Mouse (Mus musculus) limb, embryonic 14.5 days (tissue): ENCODE results near the gene Gm11639. TPM values are rescaled to one million over a fixed set of nuclear protein-coding genes. Genes with fewer than 3 reads are reported as not detected.

Source experiments
- ATAC-seq: fragments of 200-750 bp; cut with Nextera tagmentation; 2 replicates; pipeline ENCODE4 v1.8.0; 2017; ENCODE audit warnings: low read depth, moderate number of reproducible peaks, moderate TSS enrichment; ENCODE audit not compliant: low FRiP score
- DNase-seq: peaks from one replicate; pipeline ENCODE4 v3.0.0-alpha.2; 2015; ENCODE audit warnings: low spot score
- H3K27ac ChIP-seq: fragments of 300-500 bp; sonication (generic); replicated peaks from 2 replicates; pipeline ENCODE4 v1.5.1; 2014; ENCODE audit warnings: low read depth, mild to moderate bottlenecking, low read length, moderate library complexity, mixed read lengths
- H3K27me3 ChIP-seq: fragments of 300-500 bp; sonication (generic); 2 replicates; pipeline ENCODE4 v1.6.1; 2014; ENCODE audit warnings: low read length, mixed read lengths; ENCODE audit not compliant: control insufficient read depth, insufficient read depth
- H3K36me3 ChIP-seq: fragments of 300-500 bp; sonication (generic); 2 replicates; pipeline ENCODE4 v1.6.1; 2014; ENCODE audit warnings: mild to moderate bottlenecking, low read length, moderate library complexity, mixed read lengths; ENCODE audit not compliant: control insufficient read depth, insufficient read depth
- H3K4me1 ChIP-seq: fragments of 300-500 bp; sonication (generic); 2 replicates; pipeline ENCODE4 v1.6.1; 2014; ENCODE audit warnings: antibody characterized with exemption, low read length, mixed read lengths; ENCODE audit not compliant: control insufficient read depth, insufficient read depth
- H3K4me2 ChIP-seq: fragments of 300-500 bp; sonication (generic); replicated peaks from 2 replicates; pipeline ENCODE4 v1.6.1; 2014; ENCODE audit warnings: low read depth, mild to moderate bottlenecking, low read length, moderate library complexity; ENCODE audit not compliant: severe bottlenecking
- H3K4me3 ChIP-seq: fragments of 300-500 bp; sonication (generic); replicated peaks from 2 replicates; pipeline ENCODE4 v1.5.1; 2014; ENCODE audit warnings: low read length
- H3K9ac ChIP-seq: fragments of 300-500 bp; sonication (generic); 2 replicates; pipeline ENCODE4 v1.6.1; 2014; ENCODE audit warnings: mild to moderate bottlenecking, low read depth, low read length, moderate library complexity; ENCODE audit not compliant: severe bottlenecking
- H3K9me3 ChIP-seq: fragments of 300-500 bp; sonication (generic); 2 replicates; pipeline ENCODE4 v1.6.1; 2016; ENCODE audit warnings: low read length; ENCODE audit not compliant: control insufficient read depth
- POLR2A ChIP-seq: fragments of 200-500 bp; IDR thresholded peaks from 2 replicates; pipeline ENCODE4 v1.8.0; 2012; ENCODE audit warnings: inconsistent platforms, mild to moderate bottlenecking, moderate library complexity, borderline replicate concordance; ENCODE audit not compliant: insufficient read depth, insufficient read length; ENCODE audit errors: extremely low read depth
- WGBS: fragments of 180-500 bp; shearing (Covaris S2); extraction: QIAGEN DNeasy Blood & Tissue Kit; methylation state at CpG from one replicate; pipeline ENCODE4 v1.1.7; 2014; 5-methylcytosine and 5-hydroxymethylcytosine counted together
- polyA plus RNA-seq, 2 experiments: library from polyadenylated mRNA; depleted of rRNA in 1 of 2; stranded (reverse) in 1 of 2; unstranded in 1 of 2; fragments of >200 nt; fragmentation: Nextera tagmentation in 1 of 2; extraction: Ambion mirVana in 1 of 2; gene quantifications; 2 replicates each; pipeline versions ENCODE4 v1.2.1 to v1.2.3; 2012 to 2014

Gene Gm11639
- polyA plus RNA-seq, 2 experiments: under 0.01 to 0.01 TPM

GRCm38 (mm10) chr11:104640894-104641293 lies 44.6 kb upstream of the Gm11639 start:
- Histone ChIP-seq H3K4me2 (no peak overlapping the region), H3K9me3 (no peaks in the 10 kb centered on the region), H3K36me3 (no peaks in the 10 kb centered on the region), H3K4me1 (no peaks in the 10 kb centered on the region), H3K27ac (no peak overlapping the region), H3K4me3 (no peak overlapping the region), H3K9ac (no peak overlapping the region), H3K27me3 (no peaks in the 10 kb centered on the region)
- TF ChIP-seq POLR2A: no peak
- DNase-seq (no peak), ATAC-seq (no peak)
- 79% methylated on average over 10 of the region's 10 CpGs for WGBS

DNA sequence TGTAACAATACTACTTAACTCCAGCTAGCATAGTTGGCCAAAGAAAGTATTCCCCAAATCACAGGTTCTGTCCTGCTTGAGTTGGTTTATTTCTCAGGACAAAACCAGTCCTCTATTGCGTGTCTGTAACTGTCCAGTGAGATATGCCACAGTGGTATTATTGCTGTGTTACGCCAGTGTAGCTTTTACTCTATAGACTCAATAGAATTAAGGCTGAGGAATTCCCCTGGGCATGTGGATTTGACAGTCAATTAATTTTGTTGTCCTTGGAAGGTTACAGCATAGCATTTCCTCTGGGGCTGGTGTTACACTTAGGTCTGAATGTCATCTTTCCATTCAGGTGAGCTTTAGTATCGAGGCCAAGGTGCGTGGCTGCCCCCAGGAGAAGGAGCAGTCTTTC lies 42.3 kb upstream of the Gm11639 start:
- no peak overlapping the region for H3K4me3 ChIP-seq
- WGBS: 83% methylated on average over 4 of the region's 4 CpGs
- DNase-seq (no peak), ATAC-seq (no peak)
- no peak overlapping the region for H3K27ac ChIP-seq
- no peaks in the 10 kb centered on the region for H3K36me3 ChIP-seq
- TF ChIP-seq POLR2A: no peak
- no peak overlapping the region for H3K4me2 ChIP-seq
- no peaks in the 10 kb centered on the region for H3K4me1 ChIP-seq
- H3K9ac ChIP-seq: no peak overlapping the region
- H3K9me3 ChIP-seq: no peaks in the 10 kb centered on the region
- no peaks in the 10 kb centered on the region for H3K27me3 ChIP-seq

DNA sequence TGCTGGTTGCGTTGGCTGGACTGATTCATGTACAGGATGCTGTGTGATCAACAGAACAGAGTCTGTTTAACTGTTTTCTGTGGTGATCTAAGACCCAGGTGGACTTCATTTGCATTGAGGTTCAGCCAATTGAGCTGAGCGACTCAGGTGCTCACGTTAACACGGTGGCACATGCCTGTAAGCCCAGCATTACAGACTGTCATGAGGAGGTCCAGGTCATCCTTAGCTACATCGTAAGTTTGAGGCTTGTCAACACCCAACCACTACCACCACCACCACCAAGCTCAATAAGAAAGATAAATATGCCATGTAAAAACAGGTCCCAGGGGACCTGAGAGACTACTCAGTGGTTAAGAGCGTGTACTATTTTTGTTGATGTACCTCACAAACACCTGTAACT lies 40.1 kb upstream of the Gm11639 start:
- Histone ChIP-seq H3K27me3 (no peaks in the 10 kb centered on the region), H3K36me3 (no peaks in the 10 kb centered on the region), H3K4me2 (no peak overlapping the region), H3K4me1 (no peaks in the 10 kb centered on the region), H3K9me3 (no peaks in the 10 kb centered on the region), H3K4me3 (no peak overlapping the region), H3K27ac (no peak overlapping the region), H3K9ac (no peak overlapping the region)
- ATAC-seq: no peak
- no peak for TF ChIP-seq POLR2A
- WGBS: 91% methylated on average over 6 of the region's 6 CpGs
- no peak for DNase-seq

DNA sequence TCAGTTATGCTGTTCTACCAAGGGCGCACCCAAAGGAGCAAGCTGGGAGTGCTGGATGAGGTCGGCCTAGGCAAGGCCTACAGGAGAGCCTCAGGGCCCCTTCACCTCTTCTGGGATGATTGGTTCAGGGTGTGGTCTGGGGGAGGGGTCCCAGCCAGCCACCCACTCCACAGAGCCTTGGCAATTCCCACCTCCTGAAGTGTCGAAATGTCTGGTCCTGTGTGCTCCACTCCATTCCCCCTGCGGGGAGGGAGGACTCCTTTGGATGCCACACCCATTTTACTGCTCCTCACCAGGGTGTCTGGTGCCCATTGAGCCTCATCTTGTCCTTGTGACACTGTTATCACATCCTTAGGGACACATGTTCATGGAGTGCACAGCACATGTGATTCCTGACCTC lies 39.3 kb upstream of the Gm11639 start:
- Histone ChIP-seq H3K9ac (no peak overlapping the region), H3K27ac (no peak overlapping the region), H3K4me3 (no peak overlapping the region), H3K9me3 (no peaks in the 10 kb centered on the region), H3K27me3 (no peaks in the 10 kb centered on the region), H3K4me1 (no peaks in the 10 kb centered on the region), H3K4me2 (no peak overlapping the region), H3K36me3 (no peaks in the 10 kb centered on the region)
- ATAC-seq (no peak), DNase-seq (no peak)
- 77% methylated on average over 4 of the region's 4 CpGs for WGBS
- no peak for TF ChIP-seq POLR2A

GRCm38 (mm10) chr11:104646611-104647010 lies 38.9 kb upstream of the Gm11639 start:
- Histone ChIP-seq H3K27me3 (no peaks in the 10 kb centered on the region), H3K4me2 (no peak overlapping the region), H3K9me3 (no peaks in the 10 kb centered on the region), H3K36me3 (no peaks in the 10 kb centered on the region), H3K4me1 (no peaks in the 10 kb centered on the region), H3K9ac (no peak overlapping the region), H3K27ac (no peak overlapping the region), H3K4me3 (no peak overlapping the region)
- no peak for TF ChIP-seq POLR2A
- ATAC-seq (no peak), DNase-seq (no peak)
- 82% methylated on average over 5 of the region's 5 CpGs for WGBS
